Mouse (Mus musculus) spleen, postnatal 36 days (tissue): Measurements from ENCODE around the gene Tpte.
A peak's percentile ranks its signal among the peaks of the same experiment; 100 is the strongest.
"Not testable (repeated sequence)": the region's sequence is repeated elsewhere in the genome, so short reads cannot be mapped to it uniquely, and the experiment has no call there.

Experiments
- DNase-seq, 2 experiments: peaks; one replicate each; pipeline ENCODE4 v3.0.0; 2022; ENCODE audit warnings: low spot score in 2 of 2, mixed read lengths in 1 of 2

Gene Tpte

DNA sequence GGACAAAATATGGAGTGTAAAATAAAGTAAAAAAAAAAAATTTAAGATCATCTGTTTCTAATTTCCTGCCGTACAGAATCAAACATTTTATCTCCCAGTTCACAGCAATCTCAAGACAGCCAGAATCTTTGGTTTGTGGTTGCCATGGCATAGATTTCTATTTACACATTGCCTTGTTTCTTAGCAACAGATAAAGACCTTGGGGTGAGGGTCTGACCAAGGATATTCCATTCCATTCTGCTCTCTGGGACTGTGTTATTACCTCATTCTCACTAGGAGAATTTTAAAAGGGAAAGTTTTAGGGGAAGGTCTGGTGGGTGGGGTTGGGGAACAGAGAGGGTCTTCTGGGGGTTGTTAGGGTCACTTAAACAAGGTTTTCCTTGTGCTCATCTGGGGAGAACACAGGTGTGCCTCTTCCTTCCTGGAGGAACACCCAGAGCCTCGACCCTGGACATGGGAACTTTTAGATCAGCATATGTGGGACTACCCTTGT is at the start of gene Tpte:
Gene Tpte (plus strand): TSS at position 443 of the 493 bp plus-strand sequence.
- DNase-seq = no peak

- no peak for DNase-seq
These were observed 40.3 kb upstream of the Tpte start for GRCm38 (mm10) chr8:22242986-22243385.

DNA sequence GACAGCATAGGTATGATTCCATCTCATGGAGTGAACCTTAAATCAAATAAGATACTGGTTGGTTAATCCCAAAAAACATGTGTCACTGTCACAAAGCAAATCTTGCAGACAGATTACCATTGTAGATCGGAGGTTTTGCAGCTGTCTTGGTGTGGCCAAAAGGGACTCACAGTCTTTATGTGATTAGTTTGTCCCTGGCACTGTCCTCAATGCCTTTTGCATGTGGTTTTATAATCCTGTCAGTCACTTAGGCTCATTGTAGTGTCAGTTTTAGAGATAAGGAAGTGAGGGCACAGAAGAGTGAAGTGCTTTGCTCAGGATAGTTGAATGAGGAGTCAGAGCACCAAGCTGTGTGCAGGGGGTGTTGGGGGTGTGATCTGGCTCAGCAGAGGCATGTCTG is 37.6 kb upstream of the Tpte start:
- DNase-seq = no peak

DNA sequence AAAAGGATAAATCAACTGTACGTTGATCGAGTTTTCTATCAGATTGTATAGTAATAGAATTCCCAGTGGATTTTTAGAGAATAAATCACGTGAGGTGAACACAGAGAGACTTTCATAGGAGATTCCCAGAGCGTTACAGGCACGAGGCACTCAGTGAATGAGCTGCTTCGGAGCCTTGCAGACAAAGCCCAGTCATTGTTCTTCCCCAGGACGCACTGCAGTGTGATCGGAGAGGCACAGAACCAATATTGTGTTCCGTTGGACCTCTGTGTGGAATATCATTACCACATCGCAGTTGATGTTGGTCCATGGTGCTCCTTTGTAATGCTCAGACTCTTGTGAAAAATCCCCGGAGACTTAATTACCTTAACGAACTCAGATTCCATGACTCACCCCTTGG is 35.3 kb upstream of the Tpte start:
- no peak for DNase-seq

DNA sequence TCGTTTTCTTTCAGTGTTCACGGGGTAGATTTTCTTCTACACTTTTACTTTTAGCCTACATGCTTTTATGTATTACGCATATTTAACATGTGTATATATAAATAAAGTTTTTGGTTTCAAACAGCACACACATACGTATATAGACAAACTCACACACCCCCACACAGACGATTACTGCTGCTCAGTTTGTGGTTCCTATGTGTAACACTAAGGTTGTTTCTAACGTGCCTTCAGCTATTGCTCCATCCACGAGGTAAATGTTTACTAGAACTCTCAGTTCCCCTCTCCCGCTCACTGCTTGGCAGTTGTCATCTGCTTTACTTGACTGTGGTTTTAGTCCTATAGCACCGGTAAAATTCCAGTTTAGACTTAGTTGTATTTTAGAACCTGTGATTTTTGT is 34.2 kb upstream of the Tpte start:
- DNase-seq = no peak

- no peak for DNase-seq
These were observed 24.2 kb upstream of the Tpte start for GRCm38 (mm10) chr8:22258946-22259450.

DNA sequence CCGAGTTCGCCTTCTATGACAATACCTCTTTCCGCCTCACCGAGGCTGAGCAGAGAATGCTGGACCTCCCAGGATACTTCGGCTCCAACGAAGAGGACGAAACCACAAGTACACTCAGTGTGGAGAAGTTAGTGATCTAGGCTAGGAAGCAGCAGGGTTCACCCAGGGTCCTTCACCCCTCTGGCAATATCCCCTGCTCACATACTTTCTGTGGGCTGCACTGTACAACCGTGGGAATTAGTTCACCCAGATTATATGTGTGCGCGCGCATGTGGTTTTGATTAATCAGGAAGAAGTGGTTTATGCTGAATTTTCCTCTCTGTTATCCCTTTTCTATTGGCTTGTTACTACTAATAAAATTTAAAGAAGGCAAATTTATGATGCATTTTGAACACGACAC is 23.7 kb upstream of the Tpte start:
- no peak for DNase-seq

GRCm38 (mm10) chr8:22260091-22260722 is 23.0 kb upstream of the Tpte start:
- DNase-seq = no peak

DNA sequence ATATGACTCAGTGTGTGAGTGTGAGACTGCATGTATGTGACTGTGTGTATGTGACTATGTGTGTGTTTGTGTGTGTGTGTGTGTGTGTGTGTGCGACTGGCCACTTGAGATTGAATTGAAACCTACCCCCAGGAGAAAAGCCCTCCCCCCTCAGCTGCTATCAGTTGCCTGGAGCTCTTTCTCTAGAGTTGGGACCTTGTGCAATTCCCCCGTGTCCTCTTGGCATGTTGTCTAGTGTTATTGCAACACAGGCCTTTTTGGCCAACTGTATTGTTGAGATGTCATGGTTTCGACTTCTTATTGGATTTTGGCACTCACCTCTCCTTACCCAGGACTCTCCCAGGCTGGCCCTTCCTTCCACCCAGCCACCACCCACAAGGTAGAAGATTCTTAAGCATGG is 21.0 kb upstream of the Tpte start:
- no peak for DNase-seq

DNA sequence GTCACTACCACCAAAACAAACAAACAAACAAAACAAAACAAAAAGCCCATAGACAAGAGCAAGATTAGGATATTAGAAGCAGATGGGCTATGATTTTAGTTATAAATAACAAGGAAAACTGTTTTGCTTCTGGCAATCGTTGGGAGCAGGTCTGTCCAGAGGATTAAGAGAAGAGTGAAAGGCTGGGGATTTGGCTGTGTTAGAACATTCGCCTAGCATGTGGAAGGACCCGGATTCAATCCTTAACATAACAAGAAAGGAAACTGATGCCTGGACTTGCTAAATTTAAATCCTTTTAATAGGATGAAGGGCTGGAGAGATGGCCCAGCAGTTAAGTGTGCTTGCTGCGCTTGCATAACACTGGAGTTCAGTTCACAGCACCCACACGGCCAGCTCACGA is 18.9 kb upstream of the Tpte start:
- DNase-seq = no peak

DNA sequence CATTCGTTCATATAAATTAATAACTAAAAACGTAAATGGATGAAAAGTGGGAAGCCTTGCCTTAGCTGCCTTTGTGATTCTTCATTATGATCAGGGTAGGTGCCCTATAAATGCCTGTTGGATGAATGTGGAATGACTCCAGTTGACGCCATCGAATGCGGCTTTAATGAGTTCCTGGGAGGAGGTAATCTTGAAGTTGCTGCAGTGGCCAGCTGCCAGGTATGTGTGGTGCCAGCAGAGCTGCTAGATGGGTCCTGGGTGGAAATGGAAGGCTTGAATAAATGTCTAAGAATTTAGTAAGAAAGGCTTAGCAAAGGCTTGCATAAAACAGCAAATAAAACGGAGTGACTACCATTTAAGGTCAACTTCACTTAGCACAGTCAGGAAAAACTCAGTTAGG is 18.5 kb upstream of the Tpte start:
- no peak for DNase-seq

DNA sequence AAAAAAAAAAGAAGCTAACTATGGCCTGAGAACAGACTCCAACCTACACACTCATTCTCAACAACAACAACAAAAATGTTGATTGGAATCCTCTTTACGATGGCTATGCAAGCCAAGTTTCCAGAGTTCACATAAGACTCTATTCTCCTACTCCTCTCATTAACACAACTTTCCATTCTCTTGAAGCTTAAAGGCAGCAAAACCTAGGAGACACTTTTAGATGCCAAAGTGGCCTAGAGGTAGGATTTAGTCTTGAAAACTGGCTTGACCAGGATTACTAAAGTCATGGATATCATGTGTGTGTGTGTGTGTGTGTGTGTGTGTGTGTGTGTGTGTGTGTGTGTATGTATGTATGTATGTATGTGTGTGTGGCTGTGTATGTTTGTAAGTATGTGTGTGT is 18.0 kb upstream of the Tpte start:
- DNase-seq = no peak

DNA sequence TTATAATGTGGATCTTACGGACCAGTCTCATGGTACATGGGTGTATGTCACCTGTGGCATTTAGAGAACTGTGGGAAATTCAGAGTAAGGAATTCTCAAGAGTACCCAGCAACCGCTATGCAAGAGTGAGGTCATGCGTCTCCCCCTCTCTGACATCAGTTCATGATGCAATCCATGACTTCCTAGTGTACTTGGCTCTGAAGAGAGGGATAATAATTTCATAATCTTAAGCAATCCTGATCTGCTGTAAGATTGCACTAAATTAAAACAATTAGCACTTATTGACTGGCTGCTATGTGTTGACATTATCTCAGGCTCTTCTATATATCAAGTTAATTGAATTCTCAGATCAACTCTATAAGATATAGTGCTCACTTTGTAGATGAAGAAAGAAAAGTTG is 16.4 kb upstream of the Tpte start:
- no peak for DNase-seq

- no peak for DNase-seq
These were observed 10.1 kb upstream of the Tpte start for GRCm38 (mm10) chr8:22273142-22273541.

- no peak for DNase-seq
These were observed 8.6 kb upstream of the Tpte start for GRCm38 (mm10) chr8:22274641-22275040.

DNA sequence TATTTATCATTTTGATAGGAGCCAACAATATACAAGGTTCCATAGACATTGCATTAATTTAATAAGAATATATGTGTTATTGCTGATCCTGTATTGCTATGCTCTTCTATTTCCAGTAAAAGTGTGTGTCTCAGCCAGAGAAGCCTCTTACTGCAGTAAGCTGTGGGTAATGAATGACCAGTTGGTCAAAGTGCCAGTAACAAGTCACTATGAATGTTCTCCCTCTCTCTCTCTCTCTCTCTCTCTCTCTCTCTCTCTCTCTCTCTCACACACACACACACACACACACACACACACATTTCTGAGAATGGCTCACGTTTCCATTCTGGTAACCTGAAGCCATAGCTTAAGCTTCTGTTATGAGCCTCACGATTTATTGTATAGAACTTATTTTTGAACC is 19.1 kb downstream of the Tpte start:
- DNase-seq = no peak

- no peak for DNase-seq
These were observed 19.7 kb downstream of the Tpte start for GRCm38 (mm10) chr8:22302896-22303306.

- DNase-seq = not testable (repeated sequence)
These were observed 20.8 kb downstream of the Tpte start for GRCm38 (mm10) chr8:22304045-22304444.

- DNase-seq = no peak
These were observed 23.8 kb downstream of the Tpte start for GRCm38 (mm10) chr8:22306999-22307398.

DNA sequence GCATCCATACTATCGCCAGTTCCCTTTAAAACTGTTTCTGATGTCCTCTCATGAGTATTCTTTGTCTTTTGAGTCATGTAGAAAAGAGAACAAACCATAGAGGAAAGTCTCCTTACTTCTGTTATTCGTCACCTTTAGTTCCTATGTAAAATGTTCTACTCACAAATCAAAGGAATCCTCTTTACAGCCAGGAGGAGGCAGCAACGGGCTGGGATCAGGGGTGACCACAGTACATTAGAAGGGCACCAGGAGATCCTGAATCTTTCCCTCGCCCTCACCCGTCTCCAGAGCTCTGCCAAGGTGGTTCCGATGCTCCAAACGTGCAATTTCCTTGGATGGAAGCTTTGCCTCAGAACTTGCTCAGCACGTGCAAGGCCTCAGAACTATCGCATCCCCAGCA is 28.2 kb downstream of the Tpte start:
- peak in 1 of 2 experiments; percentile 2 for DNase-seq

DNA sequence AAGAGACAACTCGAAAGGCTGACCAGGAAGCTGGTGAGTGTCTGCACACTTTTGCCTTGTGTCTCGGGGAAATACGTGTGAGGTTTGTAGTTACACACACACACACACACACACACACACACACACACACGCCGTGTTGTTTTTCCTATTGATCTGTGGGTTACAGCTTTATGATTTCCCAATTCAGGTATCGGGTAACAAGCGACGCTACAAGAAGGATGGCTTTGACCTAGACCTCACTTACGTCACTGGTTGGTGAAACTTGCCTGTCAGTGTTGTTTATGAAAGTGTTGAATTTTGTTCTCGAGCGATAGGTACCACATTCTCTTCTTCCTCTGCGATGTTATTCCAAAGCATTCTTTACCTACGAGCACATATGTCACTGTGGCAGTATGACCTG is 52.2 kb downstream of the Tpte start:
- no peak for DNase-seq

DNA sequence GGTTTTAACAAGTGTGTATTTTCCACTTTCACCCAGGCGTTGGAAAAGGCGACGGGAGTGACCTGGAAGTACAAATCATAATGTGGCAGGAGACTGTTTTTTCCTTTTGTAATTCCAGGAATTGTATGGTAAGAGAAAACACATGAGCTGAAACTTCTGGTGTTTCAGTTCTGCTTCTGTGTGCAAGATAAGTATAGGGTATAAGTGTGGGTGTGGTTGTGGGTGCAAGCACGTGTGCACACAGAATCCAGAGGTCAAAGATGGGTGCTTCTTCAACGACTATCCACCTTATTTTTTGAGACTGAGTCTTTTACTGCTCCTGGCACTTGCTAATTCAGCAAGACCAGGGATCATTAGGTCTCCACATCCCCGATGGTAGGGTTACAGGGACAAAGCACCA is 76.1 kb downstream of the Tpte start:
- peak; percentile 10 to 19 for DNase-seq

- peak in 1 of 2 experiments; percentile 11 for DNase-seq
These were observed 76.6 kb downstream of the Tpte start for GRCm38 (mm10) chr8:22359882-22360281.

GRCm38 (mm10) chr8:22376311-22376710 is 93.1 kb downstream of the Tpte start:
- no peak for DNase-seq
